8 mouse cellular contexts compared by ENCODE assay signal in the genomic region with DNA sequence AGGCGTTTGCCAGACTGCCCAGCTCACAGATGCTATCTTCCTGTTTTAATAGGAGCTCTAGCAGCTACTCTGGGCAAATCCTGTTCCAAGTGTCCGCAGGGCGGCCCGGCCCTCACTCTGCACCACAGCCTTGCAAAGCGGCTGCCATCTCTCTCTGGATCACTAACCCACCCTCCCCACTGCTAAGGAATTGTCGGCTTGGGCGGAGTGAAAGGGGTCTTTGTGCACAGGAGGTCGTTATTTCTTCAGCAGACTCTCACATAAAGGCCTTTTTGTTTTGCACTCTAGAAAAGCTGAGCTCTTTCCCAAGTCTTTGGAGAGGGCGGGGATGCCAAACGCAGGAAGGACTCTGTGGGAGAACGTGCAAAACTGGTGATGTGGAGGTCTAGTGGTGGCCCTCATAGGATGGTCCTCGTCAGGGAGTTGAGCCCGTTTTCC. TPM values are rescaled to one million over a fixed set of nuclear protein-coding genes. Genes with fewer than 3 reads are reported as not detected.
DNase-seq lines count a peak whose midpoint lies in the region; ATAC-seq lines count a peak whose summit lies in the region.
"Had no signal": no experiment of that assay in that cellular context is flagged by ENCODE, and none has a peak within 500 bp of the region (broad histone marks: within the 10 kb centered on the region; RNA-seq: fewer than 3 reads in every experiment).

No protein-coding gene starts in this region.

- no peaks in the 10 kb centered on the region for H3K27me3 ChIP-seq in embryonic facial prominence, embryonic 11.5 days (ENCODE audit: control insufficient read depth, insufficient read depth, low read length)
- H3K27me3 ChIP-seq in hindbrain, embryonic 14.5 days (ENCODE audit: control insufficient read depth, insufficient read depth, low read length): no peaks in the 10 kb centered on the region
- H3K27me3 ChIP-seq in neural tube, embryonic 11.5 days (ENCODE audit: control insufficient read depth, insufficient read depth, low read length): no peaks in the 10 kb centered on the region

- H3K4me3 ChIP-seq in embryonic facial prominence, embryonic 11.5 days (ENCODE audit: low read depth, low read length): no peak overlapping the region
- no peak overlapping the region for H3K4me3 ChIP-seq in hindbrain, embryonic 14.5 days (replicated peaks; ENCODE audit: low read length)
- no peak overlapping the region for H3K4me3 ChIP-seq in neural tube, embryonic 11.5 days (ENCODE audit: low read depth, low read length)

- H3K4me1 ChIP-seq in embryonic facial prominence, embryonic 11.5 days (ENCODE audit: control insufficient read depth, insufficient read depth, low read length): no peaks in the 10 kb centered on the region
- peaks cover 18% of the 10 kb centered on the region for H3K4me1 ChIP-seq in hindbrain, embryonic 14.5 days (replicated peaks; ENCODE audit: control insufficient read depth, insufficient read depth, low read length)
- H3K4me1 ChIP-seq in neural tube, embryonic 11.5 days (ENCODE audit: control insufficient read depth, insufficient read depth, low read length): peaks cover 8% of the 10 kb centered on the region

- no peaks in the 10 kb centered on the region; the same call in 1 of the 2 replicates for H3K36me3 ChIP-seq in embryonic facial prominence, embryonic 11.5 days (replicated peaks; ENCODE audit: control insufficient read depth, insufficient read depth, low read depth, low read length)
- H3K36me3 ChIP-seq in hindbrain, embryonic 14.5 days (replicated peaks; ENCODE audit: control insufficient read depth, insufficient read depth): peaks cover 10% of the 10 kb centered on the region
- H3K36me3 ChIP-seq in neural tube, embryonic 11.5 days (ENCODE audit: control insufficient read depth, insufficient read depth, low read length): no peaks in the 10 kb centered on the region

- intact Hi-C loops in left cerebral cortex, postnatal 4 days (cut with DNase I): no loop called here

- no peak overlapping the region for H3K4me2 ChIP-seq in embryonic facial prominence, embryonic 11.5 days (ENCODE audit: low read depth, low read length)
- H3K4me2 ChIP-seq in hindbrain, embryonic 14.5 days (replicated peaks): no peak overlapping the region
- no peak overlapping the region for H3K4me2 ChIP-seq in neural tube, embryonic 11.5 days (ENCODE audit: low read depth)

- WGBS in embryonic facial prominence, embryonic 11.5 days: 22% methylated on average over 13 of the region's 13 CpGs
- 15% methylated on average over 13 of the region's 13 CpGs for WGBS in hindbrain, embryonic 14.5 days
- 22% methylated on average over 13 of the region's 13 CpGs for WGBS in neural tube, embryonic 11.5 days

- H3K9me3 ChIP-seq in embryonic facial prominence, embryonic 11.5 days (replicated peaks; ENCODE audit: control insufficient read depth, low read length): no peaks in the 10 kb centered on the region
- no peaks in the 10 kb centered on the region for H3K9me3 ChIP-seq in hindbrain, embryonic 14.5 days (ENCODE audit: control insufficient read depth, low read length)
- no peaks in the 10 kb centered on the region for H3K9me3 ChIP-seq in neural tube, embryonic 11.5 days (ENCODE audit: control insufficient read depth, low read length)

- peak; percentile 91 for ATAC-seq in embryonic facial prominence, embryonic 11.5 days (replicated peaks; ENCODE audit: insufficient number of reproducible peaks, low FRiP score, low TSS enrichment, low read depth)
- ATAC-seq in hindbrain, embryonic 14.5 days (ENCODE audit: low FRiP score): peak; percentile 81
- ATAC-seq in neural tube, embryonic 11.5 days (ENCODE audit: insufficient read depth, low FRiP score, low TSS enrichment): peak; percentile 91

- peak; percentile 21 for DNase-seq in left cerebral cortex, postnatal 4 days
- no peak for DNase-seq in left cerebral cortex, adult 11 months (ENCODE audit: low spot score)
- peak; percentile 59 for DNase-seq in embryonic facial prominence, embryonic 11.5 days (ENCODE audit: low spot score)
- DNase-seq in hindbrain, embryonic 14.5 days (ENCODE audit: low spot score): peak; percentile 49
- peak; percentile 73 for DNase-seq in neural tube, embryonic 11.5 days (ENCODE audit: low spot score)
- no peak for DNase-seq in adrenal gland, adult 8-10 months
- no peak for DNase-seq in cerebellum, postnatal 25 days
- DNase-seq: cerebellum, adult 2 months had no signal

- H3K9ac ChIP-seq in embryonic facial prominence, embryonic 11.5 days (replicated peaks; ENCODE audit: low read length): no peak overlapping the region
- 0 out of 2 replicates have a peak overlapping the region, but pooled peaks have one; percentile 8 for H3K9ac ChIP-seq in hindbrain, embryonic 14.5 days
- no peak overlapping the region for H3K9ac ChIP-seq in neural tube, embryonic 11.5 days (ENCODE audit: low read length)

- no peak overlapping the region; the same call in 1 of the 2 replicates for H3K27ac ChIP-seq in embryonic facial prominence, embryonic 11.5 days (replicated peaks; ENCODE audit: low read depth, low read length)
- H3K27ac ChIP-seq in hindbrain, embryonic 14.5 days: peak overlapping the region; percentile 74
- peak overlapping the region; percentile 80 for H3K27ac ChIP-seq in neural tube, embryonic 11.5 days (ENCODE audit: low read depth, low read length)

RNA-seq across cellular contexts. Expression of gene Gng2, which starts 57.2 kb away (rescaled TPM):
- 100 to 1,000 TPM; 813 to 824 TPM for total RNA-seq in left cerebral cortex, postnatal 4 days (2021)
- polyA plus RNA-seq in embryonic facial prominence, embryonic 11.5 days (2014; fragmentation: Nextera tagmentation; extraction: Ambion mirVana): 73.6 and 88.1 TPM in 2 replicates
- polyA plus RNA-seq in hindbrain, embryonic 14.5 days (2014; fragmentation: Nextera tagmentation; extraction: Ambion mirVana): 362 and 393 TPM in 2 replicates
- 161 and 175 TPM in 2 replicates for polyA plus RNA-seq in neural tube, embryonic 11.5 days (2014; fragmentation: Nextera tagmentation; extraction: Ambion mirVana)
- total RNA-seq in adrenal gland, adult 8-10 months (2022): 10 to 100 TPM; 30.0 to 52.2 (median 41.3) TPM

Comparison
In these comparisons a context has a peak if more than half of its experiments do, and no peak if none do; other contexts are left out.
1. DNase-seq: peak in left cerebral cortex, postnatal 4 days (single experiment), embryonic facial prominence, embryonic 11.5 days (single experiment), hindbrain, embryonic 14.5 days (single experiment) and neural tube, embryonic 11.5 days (single experiment); none in left cerebral cortex, adult 11 months (single experiment), adrenal gland, adult 8-10 months (single experiment) and cerebellum, postnatal 25 days (0 of 2).
2. Peak in every context shown above with its lines, with median percentiles within 50 percentile points of each other: ATAC-seq.